Mouse (Mus musculus): ENCODE measurements around the gene Taar4.

GRCm38 (mm10) chr10:23985546-23985945 is 25.3 kb downstream of the Taar4 start, which contains the start of gene Taar6:
- TF ChIP-seq POLR2A (IDR thresholded peaks at IDR 0.05; ENCODE audit: borderline replicate concordance, extremely low read depth, insufficient read depth, insufficient read length, poor library complexity, severe bottlenecking) (no peak), CTCF (IDR thresholded peaks at IDR 0.05; ENCODE audit: borderline replicate concordance, extremely low read depth, insufficient read depth, insufficient read length) (no peak)

Measured in brain, embryonic 14.5 days (tissue).